Mouse (Mus musculus) embryonic stem cell, embryonic (primary cell): Measurements from ENCODE around the gene Pisd.
"Not testable (repeated sequence)": the region's sequence is repeated elsewhere in the genome, so short reads cannot be mapped to it uniquely, and the experiment has no call there.

Experiments
- CTCF ChIA-PET, 4 experiments: fragments of 300-600 bp in 2 of 4; fragments of 350-600 bp in 2 of 4; sonication (Branson Sonifier 250); formaldehyde crosslinking; loops; one replicate each; lab custom pipeline; 2022; ENCODE audit warnings: inconsistent platforms in 2 of 4; lab: Charles Lee
- POLR2A ChIA-PET, 4 experiments: fragments of 300-600 bp in 2 of 4; fragments of 350-600 bp in 2 of 4; sonication (Branson Sonifier 250); formaldehyde crosslinking; loops; one replicate each; lab custom pipeline; 2022; ENCODE audit warnings: antibody characterized with exemption in 4 of 4, inconsistent platforms in 1 of 4; lab: Charles Lee

The Pisd gene

GRCm38 (mm10) chr5:32785313-32785915 is at the start of gene Pisd:
Gene Pisd, minus strand, starts transcription at chr5:32785646.
- ChIA-PET POLR2A (interaction anchor here in 3 of 4 experiments (0.6 to 3.0 kb wide), 38 partner anchors 9 to 716 kb away, joined by 3 to 33 read pairs (median 4); partner anchors contain the start of genes Prr14l (in 2 of the 3), Ppp1cb (in 1 of the 3) and Yes1 (in 1 of the 3)), CTCF (interaction anchor here in 3 of 4 experiments (0.7 to 1.6 kb wide), 4 partner anchors 10 to 497 kb away, joined by 4 to 7 read pairs (median 4); no protein-coding TSS in a partner anchor)

- CTCF ChIA-PET: no interaction called here
Measured at GRCm38 (mm10) chr5:32834497-32834896, 49.1 kb upstream of the Pisd start.

GRCm38 (mm10) chr5:32830054-32830453 is 44.6 kb upstream of the Pisd start:
- CTCF ChIA-PET: no interaction called here
- POLR2A ChIA-PET: no interaction called here

More at GRCm38 (mm10) chr5:32834497-32834896, 49.1 kb upstream of the Pisd start:
- POLR2A ChIA-PET: interaction anchor here in 2 of 4 experiments (0.6 to 2.1 kb wide), 11 partner anchors 9 to 96 kb away, joined by 3 to 6 read pairs (median 4); partner anchors contain the start of gene Prr14l (in 1 of the 2)

- POLR2A ChIA-PET, CTCF ChIA-PET: not testable (repeated sequence)
Measured at GRCm38 (mm10) chr5:32828766-32829165, 43.3 kb upstream of the Pisd start.

- CTCF ChIA-PET: no interaction called here
- POLR2A ChIA-PET: interaction anchor here in 2 of 4 experiments (0.6 to 1.6 kb wide), 8 partner anchors 9 to 211 kb away, joined by 3 to 9 read pairs (median 4); partner anchors contain the start of genes Prr14l (in 1 of the 2) and Ywhah (in 1 of the 2)
Measured at GRCm38 (mm10) chr5:32827009-32827408, 41.6 kb upstream of the Pisd start, which contains the start of gene Gm20671. Gene Gm20671, minus strand, starts transcription at chr5:32827109.

- POLR2A ChIA-PET: interaction anchor here in 2 of 4 experiments (0.5 to 3.1 kb wide), 11 partner anchors 9 to 60 kb away, joined by 3 to 15 read pairs (median 4); partner anchors contain the start of gene Pisd (in 1 of the 2)
Measured at GRCm38 (mm10) chr5:32820471-32820870, 35.0 kb upstream of the Pisd start.

GRCm38 (mm10) chr5:32815396-32815795 is 29.9 kb upstream of the Pisd start:
- ChIA-PET POLR2A (interaction anchor here in 1 of 4 experiments (1.0 kb wide), 1 partner anchor 57 kb away, joined by 3 read pairs; no protein-coding TSS in a partner anchor), CTCF (no interaction called here)

More at GRCm38 (mm10) chr5:32820471-32820870, 35.0 kb upstream of the Pisd start:
- CTCF ChIA-PET: interaction anchor here in 1 of 4 experiments (1.0 kb wide), 1 partner anchor 114 kb away, joined by 3 read pairs; no protein-coding TSS in a partner anchor

GRCm38 (mm10) chr5:32786454-32786853 is 1.0 kb upstream of the Pisd start:
- ChIA-PET POLR2A (interaction anchor here in 2 of 4 experiments (0.9 to 3.0 kb wide), 15 partner anchors 9 to 327 kb away, joined by 3 to 33 read pairs (median 6); partner anchors contain the start of gene Ppp1cb (in 1 of the 2)), CTCF (interaction anchor here in 2 of 4 experiments (0.8 to 1.3 kb wide), 2 partner anchors 8 to 39 kb away, joined by 4 read pairs; no protein-coding TSS in a partner anchor)

- POLR2A ChIA-PET: interaction anchor here in 3 of 4 experiments (0.9 to 3.0 kb wide), 26 partner anchors 9 to 326 kb away, joined by 3 to 33 read pairs (median 5); partner anchors contain the start of genes Ppp1cb (in 1 of the 3), Prr14l (in 1 of the 3) and Yes1 (in 1 of the 3)
Measured at GRCm38 (mm10) chr5:32784726-32785125, 720 bp downstream of the Pisd start.

GRCm38 (mm10) chr5:32781596-32781995 is 3.9 kb downstream of the Pisd start:
- CTCF ChIA-PET: no interaction called here
- POLR2A ChIA-PET: interaction anchor here in 1 of 4 experiments (0.6 to 2.4 kb wide), 4 partner anchors 11 to 146 kb away, joined by 3 to 11 read pairs (median 6); no protein-coding TSS in a partner anchor

More at GRCm38 (mm10) chr5:32784726-32785125, 720 bp downstream of the Pisd start:
- CTCF ChIA-PET: interaction anchor here in 1 of 4 experiments (1.6 kb wide), 1 partner anchor 250 kb away, joined by 7 read pairs; no protein-coding TSS in a partner anchor

GRCm38 (mm10) chr5:32778168-32778567 is 7.3 kb downstream of the Pisd start:
- POLR2A ChIA-PET: interaction anchor here in 1 of 4 experiments (1.3 to 4.6 kb wide), 2 partner anchors 7 to 17 kb away, joined by 4 to 21 read pairs; partner anchors contain the start of gene Pisd

GRCm38 (mm10) chr5:32772361-32772760 is 13.1 kb downstream of the Pisd start:
- CTCF ChIA-PET: interaction anchor here in 1 of 4 experiments (0.6 kb wide), 1 partner anchor 1186 kb away, joined by 3 read pairs; no protein-coding TSS in a partner anchor
- POLR2A ChIA-PET: interaction anchor here in 3 of 4 experiments (0.6 to 5.6 kb wide), 8 partner anchors 10 to 154 kb away, joined by 3 to 52 read pairs (median 3); partner anchors contain the start of gene Pisd (in 2 of the 3)

More at GRCm38 (mm10) chr5:32778168-32778567, 7.3 kb downstream of the Pisd start:
- CTCF ChIA-PET: no interaction called here

GRCm38 (mm10) chr5:32767636-32768373 is 17.6 kb downstream of the Pisd start:
- POLR2A ChIA-PET: interaction anchor here in 2 of 4 experiments (0.6 to 1.8 kb wide), 4 partner anchors 7 to 35 kb away, joined by 3 to 11 read pairs (median 4); no protein-coding TSS in a partner anchor

GRCm38 (mm10) chr5:32767004-32767403 is 18.4 kb downstream of the Pisd start:
- ChIA-PET CTCF (interaction anchor here in 2 of 4 experiments (0.6 to 0.9 kb wide), 2 partner anchors 267 to 659 kb away, joined by 3 read pairs; no protein-coding TSS in a partner anchor), POLR2A (interaction anchor here in 2 of 4 experiments (0.6 to 0.7 kb wide), 3 partner anchors 9 to 253 kb away, joined by 3 to 4 read pairs (median 3); no protein-coding TSS in a partner anchor)

More at GRCm38 (mm10) chr5:32767636-32768373, 17.6 kb downstream of the Pisd start:
- CTCF ChIA-PET: interaction anchor here in 1 of 4 experiments (0.6 kb wide), 1 partner anchor 954 kb away, joined by 3 read pairs; no protein-coding TSS in a partner anchor

GRCm38 (mm10) chr5:32761566-32762140 is 23.8 kb downstream of the Pisd start:
- ChIA-PET CTCF (interaction anchor here in 1 of 4 experiments (2.5 kb wide), 1 partner anchor 14 kb away, joined by 6 read pairs; no protein-coding TSS in a partner anchor), POLR2A (interaction anchor here in 2 of 4 experiments (0.6 to 8.3 kb wide), 32 partner anchors 7 to 1145 kb away, joined by 3 to 97 read pairs (median 6); partner anchors contain the start of genes Pisd (in 2 of the 2), Ywhah (in 2 of the 2) and Yes1 (in 1 of the 2))

GRCm38 (mm10) chr5:32760787-32761186 is 24.7 kb downstream of the Pisd start:
- ChIA-PET CTCF (interaction anchor here in 2 of 4 experiments (0.6 to 2.5 kb wide), 3 partner anchors 13 to 365 kb away, joined by 3 to 6 read pairs (median 3); no protein-coding TSS in a partner anchor), POLR2A (interaction anchor here in 3 of 4 experiments (0.6 to 8.3 kb wide), 52 partner anchors 8 to 1144 kb away, joined by 3 to 97 read pairs (median 6); partner anchors contain the start of genes Pisd (in 2 of the 3), Yes1 (in 1 of the 3) and Ywhah (in 1 of the 3))
